Mouse (Mus musculus) kidney, embryonic 16.5 days (tissue): Measurements from ENCODE around the gene Gpr153. TPM values are rescaled to one million over a fixed set of nuclear protein-coding genes. Genes with fewer than 3 reads are reported as not detected.

Experiments
- ATAC-seq: fragments of 200-750 bp; cut with Nextera tagmentation; 2 replicates; pipeline ENCODE4 v1.8.0; 2017; ENCODE audit warnings: moderate TSS enrichment; ENCODE audit not compliant: low FRiP score, low TSS enrichment
- H3K27ac ChIP-seq: fragments of 300-500 bp; sonication (generic); 2 replicates; pipeline ENCODE4 v1.5.1; 2014; ENCODE audit warnings: low read length
- H3K27me3 ChIP-seq: fragments of 300-500 bp; sonication (generic); 2 replicates; pipeline ENCODE4 v1.6.1; 2014; ENCODE audit warnings: low read length, control low read depth, mixed read lengths; ENCODE audit not compliant: insufficient read depth
- H3K36me3 ChIP-seq: fragments of 300-500 bp; sonication (generic); 2 replicates; pipeline ENCODE4 v1.6.1; 2014; ENCODE audit warnings: low read length, control low read depth, mixed read lengths; ENCODE audit not compliant: insufficient read depth
- H3K4me1 ChIP-seq: fragments of 300-500 bp; sonication (generic); 2 replicates; pipeline ENCODE4 v1.6.1; 2014; ENCODE audit warnings: low read length, control low read depth, mixed read lengths; ENCODE audit not compliant: insufficient read depth
- H3K4me2 ChIP-seq: fragments of 300-500 bp; sonication (generic); replicated peaks from 2 replicates; pipeline ENCODE4 v1.6.1; 2014; ENCODE audit warnings: low read depth, low read length
- H3K4me3 ChIP-seq: fragments of 300-500 bp; sonication (generic); 2 replicates; pipeline ENCODE4 v1.5.1; 2014; ENCODE audit warnings: mild to moderate bottlenecking, low read length
- H3K9ac ChIP-seq: fragments of 300-500 bp; sonication (generic); replicated peaks from 2 replicates; pipeline ENCODE4 v1.6.1; 2014; ENCODE audit warnings: low read length
- H3K9me3 ChIP-seq: fragments of 300-500 bp; sonication (generic); 2 replicates; pipeline ENCODE4 v1.6.1; 2016; ENCODE audit warnings: low read length, control low read depth
- WGBS: fragments of 180-500 bp; shearing (Covaris S2); extraction: QIAGEN DNeasy Blood & Tissue Kit; methylation state at CpG from one replicate; pipeline ENCODE4 v1.1.7; 2014; 5-methylcytosine and 5-hydroxymethylcytosine counted together
- polyA plus RNA-seq: library from polyadenylated mRNA; unstranded; fragments of >200 nt; fragmentation: Nextera tagmentation; extraction: Ambion mirVana; gene quantifications from 2 replicates; pipeline ENCODE4 v1.2.1, GENCODE M21; 2015

The Gpr153 gene
- polyA plus RNA-seq, 1 experiment from 2014 or later = 6.2 TPM

DNA sequence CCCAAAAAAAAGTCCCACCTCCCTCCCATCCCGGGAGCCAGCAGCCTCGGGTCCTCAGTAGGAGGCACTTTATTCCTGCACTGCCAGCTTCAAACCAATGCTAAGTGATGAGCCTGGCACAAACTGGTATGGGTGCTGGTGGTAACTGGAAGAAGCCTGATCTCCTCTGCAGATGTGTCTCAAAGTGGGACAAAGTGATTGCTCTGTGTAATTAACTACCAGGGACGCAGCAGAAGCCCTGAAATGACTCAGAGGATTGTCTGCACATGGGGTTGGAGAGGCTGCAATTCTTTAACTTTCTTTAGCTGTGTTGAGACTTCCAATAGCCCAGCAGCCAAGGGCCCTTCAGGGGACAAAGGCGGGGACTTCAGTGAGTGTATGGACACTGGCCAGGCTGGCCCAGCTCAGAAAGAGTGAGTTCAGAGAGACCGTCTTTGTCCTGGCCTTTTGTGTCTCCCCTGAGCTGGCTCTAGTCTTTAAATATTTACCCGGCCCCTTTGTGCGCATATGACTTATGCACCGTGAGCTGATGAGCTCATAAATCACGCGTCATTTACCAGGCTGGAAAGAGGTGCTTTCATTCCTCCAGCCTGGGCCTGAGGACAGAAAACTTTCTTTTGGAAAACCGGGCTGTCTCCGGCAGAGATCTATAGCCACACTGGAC is 18.2 kb downstream of the Gpr153 start:
- 11% methylated on average over 12 of the region's 12 CpGs for WGBS

GRCm38 (mm10) chr4:152294188-152294929 is 20.3 kb downstream of the Gpr153 start:
- Histone ChIP-seq H3K4me3 (no peak overlapping the region), H3K4me2 (no peak overlapping the region), H3K9me3 (no peaks in the 10 kb centered on the region), H3K4me1 (peaks cover 31% of the 10 kb centered on the region), H3K36me3 (no peaks in the 10 kb centered on the region), H3K27me3 (peaks cover 43% of the 10 kb centered on the region), H3K27ac (peak overlapping the region; percentile 25; the same call in 1 of the 2 replicates), H3K9ac (no peak overlapping the region)
- WGBS = 41% methylated on average over 10 of the region's 10 CpGs
- no peak for ATAC-seq

More for the DNA sequence above, 18.2 kb downstream of the Gpr153 start:
- no peak for ATAC-seq
- Histone ChIP-seq H3K27me3 (peaks cover 58% of the 10 kb centered on the region), H3K4me2 (no peak overlapping the region), H3K9ac (no peak overlapping the region), H3K36me3 (no peaks in the 10 kb centered on the region), H3K27ac (no peak overlapping the region), H3K4me3 (no peak overlapping the region), H3K9me3 (no peaks in the 10 kb centered on the region), H3K4me1 (peaks cover 18% of the 10 kb centered on the region; the same call in 1 of the 2 replicates)

DNA sequence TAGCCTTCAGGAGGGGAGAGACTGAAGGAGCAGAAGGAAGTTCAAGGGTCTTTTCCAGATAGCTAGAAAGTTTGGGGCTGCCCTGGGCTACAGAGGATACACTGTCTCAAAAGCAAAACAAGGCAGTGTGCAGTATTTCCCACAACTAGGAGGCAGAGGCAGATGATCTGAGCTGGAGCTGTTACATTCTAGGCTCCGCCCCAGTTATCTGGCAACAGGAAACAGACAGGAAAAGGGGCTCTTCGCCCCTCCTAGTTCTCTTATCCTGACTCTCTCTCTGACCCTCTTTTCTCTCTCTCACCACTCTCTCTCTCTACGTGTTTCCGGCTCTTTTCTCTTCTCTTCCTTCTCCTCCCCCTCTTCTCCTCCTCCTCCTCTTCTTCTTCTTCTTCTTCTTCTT is 21.9 kb downstream of the Gpr153 start:
- H3K4me2 ChIP-seq = no peak overlapping the region; the same call in 1 of the 2 replicates
- H3K4me1 ChIP-seq = peaks cover 27% of the 10 kb centered on the region
- no peak for ATAC-seq
- peaks cover 29% of the 10 kb centered on the region for H3K27me3 ChIP-seq
- H3K9ac ChIP-seq = peak overlapping the region; percentile 55
- WGBS = 23% methylated on average over 4 of the region's 4 CpGs
- H3K9me3 ChIP-seq = no peaks in the 10 kb centered on the region
- H3K4me3 ChIP-seq = no peak overlapping the region
- peaks cover 14% of the 10 kb centered on the region for H3K36me3 ChIP-seq
- peak overlapping the region; percentile 75 for H3K27ac ChIP-seq

GRCm38 (mm10) chr4:152296371-152296770 is 22.3 kb downstream of the Gpr153 start:
- ATAC-seq = no peak; the same call in 1 of the 2 replicates
- 6% methylated on average over 8 of the region's 8 CpGs for WGBS
- H3K36me3 ChIP-seq = peaks cover 14% of the 10 kb centered on the region
- peak overlapping the region; percentile 79 for H3K4me2 ChIP-seq
- H3K27ac ChIP-seq = peak overlapping the region; percentile 86
- H3K4me1 ChIP-seq = peaks cover 27% of the 10 kb centered on the region
- H3K27me3 ChIP-seq = peaks cover 24% of the 10 kb centered on the region
- H3K4me3 ChIP-seq = peak overlapping the region; percentile 76
- H3K9ac ChIP-seq = peak overlapping the region; percentile 72
- no peaks in the 10 kb centered on the region for H3K9me3 ChIP-seq

DNA sequence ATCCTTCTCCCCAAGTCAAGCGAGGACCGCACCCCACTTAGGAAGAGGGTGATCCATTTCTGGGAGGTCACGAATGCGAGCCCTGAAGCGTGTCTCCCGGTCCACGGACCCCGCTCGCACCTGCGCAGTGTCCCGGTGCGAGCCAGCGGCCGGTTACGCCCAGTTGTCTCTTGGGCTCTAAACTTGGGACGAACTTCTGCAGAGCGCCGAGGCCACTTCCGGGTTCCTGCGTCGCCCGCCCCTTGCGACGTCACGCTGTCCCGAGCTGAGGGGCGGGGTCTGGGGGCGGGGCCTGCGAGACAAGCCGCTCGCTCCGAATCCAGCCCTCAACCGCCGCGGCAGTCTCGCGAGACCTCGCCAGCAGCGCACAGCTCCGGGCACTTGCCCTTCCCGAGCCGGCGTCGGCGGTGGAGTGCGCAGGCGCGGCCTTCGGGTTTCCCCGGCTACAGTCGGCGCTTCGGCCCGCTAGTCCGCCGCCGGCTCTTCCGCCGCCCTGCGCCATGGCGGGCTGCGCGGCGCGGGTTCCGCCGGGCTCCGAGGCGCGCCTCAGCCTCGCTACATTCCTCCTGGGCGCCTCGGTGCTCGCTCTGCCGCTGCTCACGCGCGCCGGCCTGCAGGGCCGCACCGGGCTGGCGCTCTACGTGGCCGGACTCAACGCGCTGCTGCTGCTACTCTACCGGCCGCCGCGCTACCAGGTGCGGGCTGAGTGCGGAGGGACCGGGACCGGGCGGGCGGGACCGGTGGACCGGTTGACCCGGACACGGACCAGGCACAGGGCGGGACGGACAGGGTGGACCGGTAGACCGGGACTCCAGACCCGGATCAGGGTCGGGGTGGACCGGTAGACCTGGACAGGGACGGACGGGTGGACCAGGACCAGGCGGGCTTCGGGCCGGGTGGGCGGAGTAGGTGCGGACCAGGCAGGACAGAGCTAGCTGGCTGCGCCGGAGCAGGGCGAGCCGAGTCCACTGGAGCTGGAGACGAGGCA is 23.1 kb downstream of the Gpr153 start, which contains the start of gene Icmt:
TSS of gene Icmt (plus strand) at position 354 of the 988 bp plus-strand sequence.
- peak; percentile 95 for ATAC-seq
- Histone ChIP-seq H3K9me3 (no peaks in the 10 kb centered on the region), H3K9ac (peak within 1 kb of the TSS; percentile 91), H3K36me3 (peaks cover 14% of the 10 kb centered on the region), H3K4me1 (peaks cover 31% of the 10 kb centered on the region), H3K4me2 (peak within 1 kb of the TSS; percentile 79), H3K4me3 (peak within 1 kb of the TSS; percentile 76), H3K27me3 (peaks cover 16% of the 10 kb centered on the region), H3K27ac (peak within 1 kb of the TSS; percentile 86)
- WGBS = under 1% methylated on average over 117 of the region's 119 CpGs

GRCm38 (mm10) chr4:152298836-152299235 is 24.8 kb downstream of the Gpr153 start:
- ATAC-seq = no peak
- Histone ChIP-seq H3K9ac (no peak overlapping the region; the same call in 1 of the 2 replicates), H3K9me3 (no peaks in the 10 kb centered on the region), H3K36me3 (peaks cover 27% of the 10 kb centered on the region), H3K27ac (no peak overlapping the region), H3K4me2 (no peak overlapping the region), H3K4me1 (peaks cover 36% of the 10 kb centered on the region), H3K27me3 (no peaks in the 10 kb centered on the region; the same call in 1 of the 2 replicates), H3K4me3 (no peak overlapping the region)
- WGBS = 81% methylated on average over 14 of the region's 14 CpGs

- peaks cover 32% of the 10 kb centered on the region for H3K36me3 ChIP-seq
- 96% methylated on average over 8 of the region's 8 CpGs for WGBS
Measured at GRCm38 (mm10) chr4:152300375-152300774, 26.3 kb downstream of the Gpr153 start.

GRCm38 (mm10) chr4:152302012-152302411 is 28.0 kb downstream of the Gpr153 start:
- H3K9ac ChIP-seq = no peak overlapping the region
- ATAC-seq = no peak
- no peaks in the 10 kb centered on the region for H3K9me3 ChIP-seq
- no peak overlapping the region for H3K4me3 ChIP-seq
- no peak overlapping the region for H3K4me2 ChIP-seq
- H3K27ac ChIP-seq = no peak overlapping the region
- H3K36me3 ChIP-seq = peaks cover 32% of the 10 kb centered on the region
- no peaks in the 10 kb centered on the region for H3K27me3 ChIP-seq
- peaks cover 28% of the 10 kb centered on the region for H3K4me1 ChIP-seq
- WGBS = 72% methylated on average over 11 of the region's 11 CpGs

More at GRCm38 (mm10) chr4:152300375-152300774, 26.3 kb downstream of the Gpr153 start:
- Histone ChIP-seq H3K27me3 (no peaks in the 10 kb centered on the region), H3K9me3 (no peaks in the 10 kb centered on the region), H3K4me1 (peaks cover 34% of the 10 kb centered on the region), H3K4me3 (no peak overlapping the region), H3K9ac (no peak overlapping the region), H3K4me2 (no peak overlapping the region), H3K27ac (no peak overlapping the region)
- no peak for ATAC-seq

- Histone ChIP-seq H3K4me3 (no peak overlapping the region), H3K4me2 (no peak overlapping the region), H3K9me3 (no peaks in the 10 kb centered on the region), H3K36me3 (peaks cover 32% of the 10 kb centered on the region), H3K4me1 (peaks cover 25% of the 10 kb centered on the region), H3K9ac (no peak overlapping the region), H3K27ac (0 out of 2 replicates have a peak overlapping the region, but pooled peaks have one; percentile 1), H3K27me3 (no peaks in the 10 kb centered on the region)
- WGBS = 76% methylated on average over 10 of the region's 10 CpGs
- ATAC-seq = peak; percentile 67
Measured at GRCm38 (mm10) chr4:152303172-152303571, 29.1 kb downstream of the Gpr153 start.
